Mouse (Mus musculus) CD8-positive naive resting alpha-beta T cell, adult 57 days (primary cell): ENCODE data around the gene Dmrtc2. TPM values are rescaled to one million over a fixed set of nuclear protein-coding genes. Genes with fewer than 3 reads are reported as not detected.

Source experiments
- total RNA-seq: library from RNA; stranded (reverse); gene quantifications from one replicate; pipeline ENCODE4 v1.2.4, GENCODE M21; 2023

Gene Dmrtc2
- not detected for total RNA-seq

DNA sequence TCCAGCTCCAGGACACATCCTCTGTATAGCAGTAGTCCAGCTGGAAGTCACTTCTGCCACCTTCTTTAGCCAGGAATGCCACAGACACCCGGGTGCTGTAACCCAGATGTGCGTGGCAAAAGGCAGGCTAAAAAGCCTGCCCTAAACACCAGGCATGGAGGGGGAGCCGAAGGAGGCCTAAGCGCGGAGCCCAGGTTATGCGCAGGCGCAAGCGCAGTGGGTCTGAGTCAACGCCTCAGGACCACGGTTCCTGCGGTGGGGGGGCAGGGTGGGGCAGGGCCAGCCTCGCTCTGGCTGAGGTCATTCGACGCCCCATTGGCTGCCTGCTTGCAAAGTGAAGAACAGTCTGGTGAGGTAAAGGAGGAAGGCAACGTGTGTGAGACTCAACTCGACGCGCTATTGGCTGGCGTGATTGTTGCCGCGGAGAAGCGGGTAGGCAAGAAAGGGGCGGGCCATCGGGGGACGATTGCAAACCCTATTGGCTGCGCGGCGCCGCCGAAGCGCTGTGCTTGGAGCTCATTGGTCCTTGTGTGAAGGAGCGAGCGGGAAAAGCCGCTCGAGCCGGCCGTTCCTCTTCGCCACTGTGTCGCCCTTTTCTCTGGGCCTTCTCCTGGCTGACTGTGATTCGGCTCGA is at the start of gene Dmrtc2, which contains the start of gene Lypd4:
Dmrtc2 (plus strand) TSS at position 526 of the 634 bp plus-strand sequence.
Lypd4 (minus strand) TSS at position 410 of the 634 bp plus-strand sequence.

GRCm38 (mm10) chr7:24861913-24862312 is 7.9 kb upstream of the Dmrtc2 start, which contains the start of gene Gm9844:
Gene Gm9844 (plus strand): TSS chr7:24862213.

GRCm38 (mm10) chr7:24883896-24884692 is 14.2 kb downstream of the Dmrtc2 start, which contains the start of gene Rps19:
Gene Rps19 (plus strand): TSS chr7:24884371.

GRCm38 (mm10) chr7:24897224-24897623 is 27.4 kb downstream of the Dmrtc2 start, which contains the start of gene Cd79a:
Gene Cd79a (plus strand): TSS chr7:24897381.

DNA sequence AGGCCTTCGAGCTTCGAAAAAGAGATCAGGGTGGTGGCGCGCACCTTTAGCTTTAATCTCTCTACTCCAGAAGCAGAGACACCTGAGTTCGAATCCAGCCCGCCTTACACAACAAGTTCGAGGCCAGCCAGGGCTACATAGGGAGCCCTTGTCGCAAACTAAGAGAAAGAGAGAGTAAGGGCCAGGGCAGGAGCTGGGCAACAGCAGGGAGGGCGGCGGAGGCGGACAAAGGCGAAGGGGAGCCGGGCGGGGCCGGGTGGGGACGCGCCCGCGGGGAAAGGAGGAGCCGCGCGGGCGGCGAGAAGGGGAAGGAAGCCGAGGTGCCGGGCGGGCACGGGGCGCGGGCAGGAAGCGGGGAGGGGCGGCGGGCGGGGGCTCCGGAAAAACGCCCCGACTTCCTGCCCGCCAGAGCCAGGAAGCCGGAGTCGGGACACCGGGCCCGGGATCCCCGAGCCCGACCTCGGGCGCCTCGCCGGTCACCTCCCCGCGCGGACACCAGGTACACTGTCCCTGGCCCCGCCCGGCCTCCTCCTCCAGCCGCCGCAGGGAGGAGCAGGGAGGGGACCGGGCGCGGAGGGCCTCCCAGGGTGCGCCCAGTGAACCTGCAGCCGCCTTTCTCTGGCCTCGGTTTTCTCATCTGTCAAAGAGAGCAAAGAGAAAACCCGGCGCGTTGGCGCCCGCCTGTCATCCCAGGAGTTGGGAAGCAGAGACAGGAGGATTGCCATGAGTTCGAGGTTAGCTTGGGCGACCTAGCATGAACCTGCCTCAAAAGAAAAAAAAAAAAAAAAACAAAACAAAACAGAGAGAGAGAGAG is 33.0 kb downstream of the Dmrtc2 start, which contains the start of gene Arhgef1:
Arhgef1 (plus strand) TSS at position 283 of the 814 bp plus-strand sequence.

Other genes starting within 250 kb of the Dmrtc2 start
- not detected for gene Lypd3, start 233.5 kb upstream of the Dmrtc2 start, total RNA-seq
- gene Tex101, start 193.4 kb upstream of the Dmrtc2 start, total RNA-seq, result not detected
- gene BC049730, start 160.8 kb upstream of the Dmrtc2 start, total RNA-seq, result not detected
- gene Gm4763, start 143.1 kb upstream of the Dmrtc2 start, total RNA-seq, result not detected
- 0.67 TPM for gene Cd177, start 109.7 kb upstream of the Dmrtc2 start, total RNA-seq
- gene Ceacam10, start 92.9 kb upstream of the Dmrtc2 start, total RNA-seq, result not detected
- 4.2 TPM for gene Gm9844, start 7.8 kb upstream of the Dmrtc2 start, total RNA-seq
- gene Lypd4, start 116 bp upstream of the Dmrtc2 start, total RNA-seq, result not detected
- 3,340 TPM for gene Rps19, start 14.3 kb downstream of the Dmrtc2 start, total RNA-seq
- 99.4 TPM for gene Cd79a, start 27.3 kb downstream of the Dmrtc2 start, total RNA-seq
- gene Arhgef1, start 32.9 kb downstream of the Dmrtc2 start, total RNA-seq, result 1,582 TPM
- not detected for gene Gm4881, start 74.4 kb downstream of the Dmrtc2 start, total RNA-seq
- 275 TPM for gene Rabac1, start 102.7 kb downstream of the Dmrtc2 start, total RNA-seq
- 9.1 TPM for gene Atp1a3, start 135.9 kb downstream of the Dmrtc2 start, total RNA-seq
- gene Grik5, start 202.3 kb downstream of the Dmrtc2 start, total RNA-seq, result 3.2 TPM
- 19.7 TPM for gene Zfp574, start 202.5 kb downstream of the Dmrtc2 start, total RNA-seq